13 mouse cellular contexts compared by ENCODE assay signal in the genomic region with DNA sequence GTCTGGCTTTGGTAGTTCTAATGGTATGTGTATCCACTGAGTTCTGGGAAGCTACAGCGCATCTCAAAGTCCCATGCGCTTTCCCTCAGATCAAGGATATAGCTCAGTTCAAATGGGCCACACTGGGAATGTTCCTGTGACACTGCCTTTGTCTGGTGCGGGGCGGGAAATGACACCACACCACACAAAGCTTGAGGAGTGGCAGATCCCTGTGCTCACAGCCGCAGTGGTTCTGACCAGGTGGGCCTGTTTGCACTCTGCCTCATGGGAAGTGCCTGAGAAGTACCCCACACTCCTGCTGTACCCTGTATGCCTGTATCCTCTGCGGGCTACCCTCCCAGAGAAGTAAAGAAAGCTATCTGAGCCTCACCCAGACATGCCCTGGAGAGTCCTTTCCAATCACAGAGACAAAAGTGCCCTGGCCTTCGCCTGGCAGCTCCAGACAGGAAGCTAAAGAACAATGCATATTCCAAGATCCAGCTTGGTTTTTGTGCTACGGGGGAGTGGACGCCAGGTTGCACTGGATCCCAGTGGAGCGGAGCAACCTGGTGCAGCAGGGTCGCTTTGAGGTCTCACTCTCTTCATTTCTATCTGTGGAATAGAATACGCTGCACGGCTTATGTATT. TPM values are rescaled to one million over a fixed set of nuclear protein-coding genes. Genes with fewer than 3 reads are reported as not detected.
DNase-seq lines count a peak whose midpoint lies in the region; ATAC-seq lines count a peak whose summit lies in the region.
"Had no signal": no experiment of that assay in that cellular context is flagged by ENCODE, and none has a peak within 500 bp of the region (broad histone marks: within the 10 kb centered on the region; RNA-seq: fewer than 3 reads in every experiment).

No protein-coding gene starts in this region.

- H3K4me1 ChIP-seq in megakaryocyte, embryonic 14.5 days: peaks cover 99% of the 10 kb centered on the region
- H3K4me1 ChIP-seq: liver, embryonic 15.5 days; neural tube, embryonic 15.5 days had no signal

- peaks cover 25% of the 10 kb centered on the region for H3K27me3 ChIP-seq in megakaryocyte, embryonic 14.5 days (replicated peaks)
- H3K27me3 ChIP-seq: neural tube, embryonic 15.5 days had no signal

- peak overlapping the region; percentile 35 for H3K4me3 ChIP-seq in megakaryocyte, embryonic 14.5 days (replicated peaks)
- H3K4me3 ChIP-seq: erythroblast, embryonic 14.5 days; liver, embryonic 15.5 days; neural tube, embryonic 15.5 days had no signal

- ATAC-seq in megakaryocyte, adult 5-6 weeks (ENCODE audit: poor library complexity, severe bottlenecking): no peak

- peaks cover 94% of the 10 kb centered on the region for H3K36me3 ChIP-seq in megakaryocyte, embryonic 14.5 days (replicated peaks; ENCODE audit: low read length)
- H3K36me3 ChIP-seq: liver, embryonic 15.5 days; neural tube, embryonic 15.5 days had no signal

- peak; percentile 26 to 54 for DNase-seq in heart, adult 9 months (ENCODE audit: low spot score in 2 of 2)
- no peak for DNase-seq in heart, postnatal 4 days
- DNase-seq in kidney, postnatal 14 days: peak; percentile 29
- no peak for DNase-seq in spleen, adult 18-20 months
- DNase-seq in layer of hippocampus, postnatal 10 days (ENCODE audit: low spot score in 2 of 2): no peak
- DNase-seq: adrenal gland, postnatal 14 days; gastrocnemius, postnatal 10 days; thymus, postnatal 25 days had no signal

- no peaks in the 10 kb centered on the region for H3K9me3 ChIP-seq in megakaryocyte, embryonic 14.5 days
- H3K9me3 ChIP-seq: liver, embryonic 15.5 days; neural tube, embryonic 15.5 days had no signal

RNA-seq across cellular contexts. Expression of a gene that starts 30.3 kb away (rescaled TPM):
- total RNA-seq in heart, postnatal 4 days (2021): 10 to 100 TPM; 28.8 to 33.0 TPM
- 57.1 and 57.7 TPM in 2 replicates for polyA plus RNA-seq in megakaryocyte, embryonic 14.5 days (2012; ENCODE audit: insufficient read depth, low replicate concordance)
- 7.2 and 10.1 TPM in 2 replicates for total RNA-seq in megakaryocyte, adult 5-6 weeks (2015)
- 26.4 and 32.3 TPM in 2 replicates for total RNA-seq in megakaryocyte, adult 5-6 weeks (2017)
- total RNA-seq in layer of hippocampus, postnatal 10 days (2021): 100 to 1,000 TPM; 269 to 278 TPM

Comparison
In these comparisons a context has a peak if more than half of its experiments do, and no peak if none do; other contexts are left out.
1. DNase-seq: peak in heart, adult 9 months (2 of 2) and kidney, postnatal 14 days (single experiment); none in heart, postnatal 4 days (single experiment), spleen, adult 18-20 months (0 of 2) and layer of hippocampus, postnatal 10 days (0 of 2).
2. RNA of a gene that starts 30.3 kb away (total RNA-seq): 269 to 278 TPM in layer of hippocampus, postnatal 10 days; 28.8 to 33.0 TPM in heart, postnatal 4 days and 7.2 to 32.3 TPM in megakaryocyte, adult 5-6 weeks; every median in the first group is over 4 times any median in the second.